Comparison of ENCODE assay signal across 8 mouse cellular contexts in the genomic region with DNA sequence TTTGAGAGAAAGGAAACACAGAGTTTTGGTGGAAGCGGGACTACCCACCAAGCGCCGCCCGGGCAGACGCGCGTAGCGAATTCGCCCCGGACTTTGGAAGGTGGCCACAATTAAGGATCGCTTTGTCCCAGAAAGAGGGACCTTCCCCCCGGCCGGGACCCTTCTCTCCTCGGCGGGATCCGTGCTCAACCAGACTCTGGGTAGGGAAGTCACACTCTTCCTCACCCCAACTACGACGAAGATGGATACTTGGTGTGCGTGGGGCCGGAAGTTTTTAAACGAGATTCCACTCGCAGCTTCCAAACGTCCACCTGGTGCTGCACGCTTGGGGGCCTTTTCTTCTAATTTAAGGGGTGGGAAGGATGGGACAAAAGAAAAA. TPM values are rescaled to one million over a fixed set of nuclear protein-coding genes. Genes with fewer than 3 reads are reported as not detected.
DNase-seq lines count a peak whose midpoint lies in the region; ATAC-seq lines count a peak whose summit lies in the region.

No protein-coding gene starts in this region.

- H3K36me3 ChIP-seq in embryonic facial prominence, embryonic 12.5 days = no peaks in the 10 kb centered on the region
- H3K36me3 ChIP-seq in hindbrain, embryonic 11.5 days (ENCODE audit: control insufficient read depth, insufficient read depth, low read length) = no peaks in the 10 kb centered on the region
- no peaks in the 10 kb centered on the region for H3K36me3 ChIP-seq in liver, embryonic 11.5 days (ENCODE audit: control insufficient read depth, insufficient read depth, low read length)
- no peaks in the 10 kb centered on the region for H3K36me3 ChIP-seq in neural tube, embryonic 13.5 days

- H3K4me2 ChIP-seq in embryonic facial prominence, embryonic 12.5 days (replicated peaks) = peak overlapping the region; percentile 96
- peak overlapping the region; percentile 100 for H3K4me2 ChIP-seq in hindbrain, embryonic 11.5 days (replicated peaks; ENCODE audit: low read depth, low read length)
- H3K4me2 ChIP-seq in liver, embryonic 11.5 days = peak overlapping the region; percentile 82
- H3K4me2 ChIP-seq in neural tube, embryonic 13.5 days = peak overlapping the region; percentile 99

- no peaks in the 10 kb centered on the region for H3K9me3 ChIP-seq in embryonic facial prominence, embryonic 12.5 days
- H3K9me3 ChIP-seq in hindbrain, embryonic 11.5 days (ENCODE audit: control insufficient read depth, low read length) = no peaks in the 10 kb centered on the region
- no peaks in the 10 kb centered on the region for H3K9me3 ChIP-seq in liver, embryonic 11.5 days (ENCODE audit: control insufficient read depth, low read length)
- H3K9me3 ChIP-seq in neural tube, embryonic 13.5 days = no peaks in the 10 kb centered on the region

- peaks cover 52% of the 10 kb centered on the region for H3K4me1 ChIP-seq in embryonic facial prominence, embryonic 12.5 days
- H3K4me1 ChIP-seq in hindbrain, embryonic 11.5 days (replicated peaks; ENCODE audit: control insufficient read depth, insufficient read depth, low read length) = peaks cover 33% of the 10 kb centered on the region
- peaks cover 39% of the 10 kb centered on the region for H3K4me1 ChIP-seq in liver, embryonic 11.5 days (replicated peaks; ENCODE audit: control insufficient read depth, insufficient read depth, low read length)
- H3K4me1 ChIP-seq in neural tube, embryonic 13.5 days (replicated peaks) = peaks cover 55% of the 10 kb centered on the region

- WGBS in embryonic facial prominence, embryonic 12.5 days = under 1% methylated on average over 24 of the region's 24 CpGs
- under 1% methylated on average over 24 of the region's 24 CpGs for WGBS in hindbrain, embryonic 11.5 days
- under 1% methylated on average over 24 of the region's 24 CpGs for WGBS in liver, embryonic 11.5 days
- under 1% methylated on average over 24 of the region's 24 CpGs for WGBS in neural tube, embryonic 13.5 days

- ATAC-seq in embryonic facial prominence, embryonic 12.5 days (ENCODE audit: insufficient number of reproducible peaks, insufficient read depth, low FRiP score, low TSS enrichment) = no peak
- ATAC-seq in hindbrain, embryonic 11.5 days (ENCODE audit: low FRiP score) = no peak
- no peak for ATAC-seq in liver, embryonic 11.5 days (replicated peaks; ENCODE audit: low FRiP score)
- no peak for ATAC-seq in neural tube, embryonic 13.5 days (ENCODE audit: low read depth)

- peak overlapping the region; percentile 97 for H3K27ac ChIP-seq in embryonic facial prominence, embryonic 12.5 days
- peak overlapping the region; percentile 99 for H3K27ac ChIP-seq in hindbrain, embryonic 11.5 days (ENCODE audit: low read depth, low read length)
- H3K27ac ChIP-seq in liver, embryonic 11.5 days (ENCODE audit: low read depth, low read length) = 0 out of 2 replicates have a peak overlapping the region, but pooled peaks have one; percentile 81
- H3K27ac ChIP-seq in neural tube, embryonic 13.5 days (replicated peaks) = peak overlapping the region; percentile 99

- DNase-seq in cerebellum, adult 8-10 months = peak; percentile 35
- DNase-seq in cerebellum, adult 9-11 months = no peak
- DNase-seq in 3T3-L1 (ENCODE audit: low read depth, low spot score) = peak; percentile 43
- peak; percentile 70 for DNase-seq in hindbrain, embryonic 11.5 days (ENCODE audit: low spot score)
- DNase-seq in liver, embryonic 11.5 days (ENCODE audit: low spot score) = no peak
- no peak for DNase-seq in layer of hippocampus, adult 9-11 months

- peak overlapping the region; percentile 67 for H3K4me3 ChIP-seq in embryonic facial prominence, embryonic 12.5 days
- peak overlapping the region; percentile 90 for H3K4me3 ChIP-seq in hindbrain, embryonic 11.5 days (ENCODE audit: low read depth, low read length)
- peak overlapping the region; percentile 72 for H3K4me3 ChIP-seq in liver, embryonic 11.5 days (ENCODE audit: low read depth, low read length)
- peak overlapping the region; percentile 95 for H3K4me3 ChIP-seq in neural tube, embryonic 13.5 days

- peak overlapping the region; percentile 96 for H3K9ac ChIP-seq in embryonic facial prominence, embryonic 12.5 days
- H3K9ac ChIP-seq in hindbrain, embryonic 11.5 days (ENCODE audit: low read depth, low read length) = peak overlapping the region; percentile 100
- H3K9ac ChIP-seq in liver, embryonic 11.5 days (ENCODE audit: low read depth, low read length) = peak overlapping the region; percentile 75
- H3K9ac ChIP-seq in neural tube, embryonic 13.5 days = peak overlapping the region; percentile 100

- H3K27me3 ChIP-seq in embryonic facial prominence, embryonic 12.5 days = no peaks in the 10 kb centered on the region
- H3K27me3 ChIP-seq in hindbrain, embryonic 11.5 days (ENCODE audit: control insufficient read depth, insufficient read depth, low read length) = no peaks in the 10 kb centered on the region
- peaks cover 65% of the 10 kb centered on the region for H3K27me3 ChIP-seq in liver, embryonic 11.5 days (replicated peaks; ENCODE audit: control insufficient read depth, insufficient read depth, low read length)
- H3K27me3 ChIP-seq in neural tube, embryonic 13.5 days = no peaks in the 10 kb centered on the region

RNA-seq across cellular contexts. Expression of gene Slc38a10, which starts 36.9 kb away (rescaled TPM):
- 95.0 and 99.5 TPM in 2 replicates for polyA plus RNA-seq in embryonic facial prominence, embryonic 12.5 days (2016; fragmentation: Nextera tagmentation; extraction: Ambion mirVana)
- 58.6 and 64.7 TPM in 2 replicates for polyA plus RNA-seq in hindbrain, embryonic 11.5 days (2014; fragmentation: Nextera tagmentation; extraction: Ambion mirVana)
- polyA plus RNA-seq in liver, embryonic 11.5 days (2014; fragmentation: Nextera tagmentation; extraction: Ambion mirVana) = 59.4 and 64.5 TPM in 2 replicates
- polyA plus RNA-seq in neural tube, embryonic 13.5 days (2015; fragmentation: Nextera tagmentation; extraction: Ambion mirVana) = 103 and 108 TPM in 2 replicates

RNA-seq across cellular contexts. Expression of gene Bahcc1, which starts 44.7 kb away (rescaled TPM):
- 16.8 and 18.8 TPM in 2 replicates for polyA plus RNA-seq in embryonic facial prominence, embryonic 12.5 days (2016; fragmentation: Nextera tagmentation; extraction: Ambion mirVana)
- 18.1 and 23.1 TPM in 2 replicates for polyA plus RNA-seq in hindbrain, embryonic 11.5 days (2014; fragmentation: Nextera tagmentation; extraction: Ambion mirVana)
- 6.7 and 8.8 TPM in 2 replicates for polyA plus RNA-seq in liver, embryonic 11.5 days (2014; fragmentation: Nextera tagmentation; extraction: Ambion mirVana)
- polyA plus RNA-seq in neural tube, embryonic 13.5 days (2015; fragmentation: Nextera tagmentation; extraction: Ambion mirVana) = 13.6 and 15.3 TPM in 2 replicates

Comparison
In these comparisons a context has a peak if more than half of its experiments do, and no peak if none do; other contexts are left out.
1. DNase-seq: peak in cerebellum, adult 8-10 months (single experiment), 3T3-L1 (single experiment) and hindbrain, embryonic 11.5 days (single experiment); none in cerebellum, adult 9-11 months (single experiment), liver, embryonic 11.5 days (single experiment) and layer of hippocampus, adult 9-11 months (single experiment).
2. Peak in every context shown above with its lines, with median percentiles within 50 percentile points of each other: H3K27ac ChIP-seq, H3K4me2 ChIP-seq, H3K4me3 ChIP-seq and H3K9ac ChIP-seq.